Mouse (Mus musculus) stomach, embryonic 14.5 days (tissue): ENCODE data around the gene C730034F03Rik. TPM values are rescaled to one million over a fixed set of nuclear protein-coding genes. Genes with fewer than 3 reads are reported as not detected.

Source experiments
- polyA plus RNA-seq: library from polyadenylated mRNA; unstranded; fragments of >200 nt; fragmentation: Nextera tagmentation; extraction: Ambion mirVana; gene quantifications from 2 replicates; pipeline ENCODE4 v1.2.1, GENCODE M21; 2014

Gene C730034F03Rik
- polyA plus RNA-seq, 1 experiment from 2014 or later: 2.4 TPM

Other genes with a start within 250 kb of the C730034F03Rik start
- gene Plxnb2, start 248.8 kb upstream of the C730034F03Rik start, polyA plus RNA-seq: 146 and 147 TPM in 2 replicates
- 16.4 and 17.6 TPM in 2 replicates for gene Dennd6b, start 233.1 kb upstream of the C730034F03Rik start, polyA plus RNA-seq
- 33.5 and 34.6 TPM in 2 replicates for gene Ppp6r2, start 218.0 kb upstream of the C730034F03Rik start, polyA plus RNA-seq
- 60.4 and 63.0 TPM in 2 replicates for gene Sbf1, start 114.3 kb upstream of the C730034F03Rik start, polyA plus RNA-seq
- not detected in 2 replicates for gene Adm2, start 106.9 kb upstream of the C730034F03Rik start, polyA plus RNA-seq
- gene Miox, start 95.2 kb upstream of the C730034F03Rik start, polyA plus RNA-seq: not detected in 2 replicates
- 46.5 and 47.0 TPM in 2 replicates for gene Lmf2, start 73.9 kb upstream of the C730034F03Rik start, polyA plus RNA-seq
- 148 and 159 TPM in 2 replicates for gene Ncaph2, start 73.9 kb upstream of the C730034F03Rik start, polyA plus RNA-seq
- 4.6 and 6.8 TPM in 2 replicates for gene Sco2, start 55.7 kb upstream of the C730034F03Rik start, polyA plus RNA-seq
- 1.1 and 2.5 TPM in 2 replicates for gene Tymp, start 52.5 kb upstream of the C730034F03Rik start, polyA plus RNA-seq
- gene Odf3b, start 50.3 kb upstream of the C730034F03Rik start, polyA plus RNA-seq: 0.80 and 1.3 TPM in 2 replicates
- 0.06 TPM in 1 of 2 replicates, not detected in the other for gene Klhdc7b, start 44.7 kb upstream of the C730034F03Rik start, polyA plus RNA-seq
- not detected in 2 replicates for gene Syce3, start 19.1 kb upstream of the C730034F03Rik start, polyA plus RNA-seq
- 0.46 and 0.53 TPM in 2 replicates for gene Cpt1b, start 3.7 kb upstream of the C730034F03Rik start, polyA plus RNA-seq
- gene Gm44502, start 107 bp downstream of the C730034F03Rik start, polyA plus RNA-seq: not detected in 2 replicates
- gene Chkb, start 319 bp downstream of the C730034F03Rik start, polyA plus RNA-seq: 52.2 and 54.5 TPM in 2 replicates
- gene Mapk8ip2, start 24.3 kb downstream of the C730034F03Rik start, polyA plus RNA-seq: 3.1 and 4.0 TPM in 2 replicates
- gene Arsa, start 47.8 kb downstream of the C730034F03Rik start, polyA plus RNA-seq: 14.8 and 16.7 TPM in 2 replicates
- gene Shank3, start 70.0 kb downstream of the C730034F03Rik start, polyA plus RNA-seq: 2.4 and 2.8 TPM in 2 replicates
- 0.27 and 0.64 TPM in 2 replicates for gene Acr, start 138.7 kb downstream of the C730034F03Rik start, polyA plus RNA-seq
- 52.6 and 52.8 TPM in 2 replicates for gene Rabl2, start 162.3 kb downstream of the C730034F03Rik start, polyA plus RNA-seq